Mouse (Mus musculus): ENCODE data around the gene Naa50.

The Naa50 gene

GRCm38 (mm10) chr16:44139536-44140185 lies at the start of gene Naa50, which contains the start of gene Atp6v1a:
TSS of gene Naa50 (plus strand) at chr16:44139830.
TSS of gene Atp6v1a (minus strand) at chr16:44139705.
- DNase-seq: peak; percentile 89 to 92

- DNase-seq: no peak
Observed at GRCm38 (mm10) chr16:44099377-44099776, 40.3 kb upstream of the Naa50 start.

GRCm38 (mm10) chr16:44101181-44101710 lies 38.4 kb upstream of the Naa50 start:
- DNase-seq: no peak

- no peak for DNase-seq
Observed at GRCm38 (mm10) chr16:44102925-44103324, 36.7 kb upstream of the Naa50 start.

GRCm38 (mm10) chr16:44103806-44104766 lies 35.5 kb upstream of the Naa50 start:
- DNase-seq: no peak

GRCm38 (mm10) chr16:44105211-44105610 lies 34.4 kb upstream of the Naa50 start:
- no peak for DNase-seq

- DNase-seq: no peak
Observed at GRCm38 (mm10) chr16:44109002-44109401, 30.6 kb upstream of the Naa50 start.

GRCm38 (mm10) chr16:44119753-44120501 lies 19.7 kb upstream of the Naa50 start:
- no peak for DNase-seq

GRCm38 (mm10) chr16:44122122-44122521 lies 17.5 kb upstream of the Naa50 start:
- no peak for DNase-seq

GRCm38 (mm10) chr16:44122574-44122973 lies 17.1 kb upstream of the Naa50 start:
- no peak for DNase-seq

- peak; percentile 52 to 64 for DNase-seq
Observed at GRCm38 (mm10) chr16:44122982-44123725, 16.5 kb upstream of the Naa50 start.

- DNase-seq: peak; percentile 60 to 69
Observed at GRCm38 (mm10) chr16:44123786-44124185, 15.8 kb upstream of the Naa50 start.

GRCm38 (mm10) chr16:44124713-44125112 lies 14.9 kb upstream of the Naa50 start:
- no peak for DNase-seq

GRCm38 (mm10) chr16:44125436-44125835 lies 14.2 kb upstream of the Naa50 start:
- no peak for DNase-seq

GRCm38 (mm10) chr16:44126437-44126836 lies 13.2 kb upstream of the Naa50 start:
- DNase-seq: no peak

- DNase-seq: no peak
Observed at GRCm38 (mm10) chr16:44132300-44132699, 7.3 kb upstream of the Naa50 start.

GRCm38 (mm10) chr16:44133187-44133586 lies 6.4 kb upstream of the Naa50 start:
- DNase-seq: no peak

- DNase-seq: no peak
Observed at GRCm38 (mm10) chr16:44136511-44137021, 3.1 kb upstream of the Naa50 start.

GRCm38 (mm10) chr16:44138377-44138978 lies 1.2 kb upstream of the Naa50 start:
- peak in 1 of 2 experiments; percentile 28 for DNase-seq

GRCm38 (mm10) chr16:44138979-44139535 lies 573 bp upstream of the Naa50 start:
- DNase-seq: peak; percentile 85

All from cerebellum, postnatal 36 days (tissue).